Mouse (Mus musculus): ENCODE data around the gene Pelo. TPM values are rescaled to one million over a fixed set of nuclear protein-coding genes. Genes with fewer than 3 reads are reported as not detected.

Gene Pelo
- polyA plus RNA-seq, 1 experiment from 2014 or later = 6.4 TPM

GRCm38 (mm10) chr13:115101355-115102191, 11.6 kb upstream of the Pelo start, which contains the start of the genes Gm49395 and Itga1:
TSS of gene Gm49395 (minus strand) at chr13:115101921.
TSS of gene Itga1 (minus strand) at chr13:115101964.
- no peaks in the 10 kb centered on the region for H3K9me3 ChIP-seq (ENCODE audit: control insufficient read depth, low read length)
- H3K4me2 ChIP-seq (ENCODE audit: low read depth, low read length, severe bottlenecking) = peak within 1 kb of the TSS; percentile 91
- peaks cover 3% of the 10 kb centered on the region; the same call in 1 of the 2 replicates for H3K4me1 ChIP-seq (replicated peaks; ENCODE audit: control insufficient read depth, insufficient read depth, low read length)
- ATAC-seq (replicated peaks; ENCODE audit: low FRiP score) (peak; percentile 78), DNase-seq (ENCODE audit: low spot score) (peak; percentile 75)
- under 1% methylated on average over 39 of the region's 39 CpGs for whole genome bisulfite sequencing
- peaks cover 7% of the 10 kb centered on the region for H3K27me3 ChIP-seq (ENCODE audit: control insufficient read depth, insufficient read depth, low read length)
- H3K36me3 ChIP-seq (ENCODE audit: control insufficient read depth, insufficient read depth, low read length) = no peaks in the 10 kb centered on the region
- H3K27ac ChIP-seq (ENCODE audit: low read depth, low read length) = no peak within 1 kb of the TSS
- H3K9ac ChIP-seq (ENCODE audit: low read length) = peak within 1 kb of the TSS; percentile 60
- H3K4me3 ChIP-seq (ENCODE audit: low read depth, low read length) = peak within 1 kb of the TSS; percentile 47

- Histone ChIP-seq H3K36me3 (ENCODE audit: control insufficient read depth, insufficient read depth, low read length) (no peaks in the 10 kb centered on the region), H3K4me3 (ENCODE audit: low read depth, low read length) (peak overlapping the region; percentile 47), H3K9ac (ENCODE audit: low read length) (no peak overlapping the region), H3K27me3 (ENCODE audit: control insufficient read depth, insufficient read depth, low read length) (peaks cover 7% of the 10 kb centered on the region), H3K27ac (ENCODE audit: low read depth, low read length) (no peak overlapping the region), H3K4me1 (replicated peaks; ENCODE audit: control insufficient read depth, insufficient read depth, low read length) (peaks cover 3% of the 10 kb centered on the region; the same call in 1 of the 2 replicates), H3K4me2 (ENCODE audit: low read depth, low read length, severe bottlenecking) (peak overlapping the region; percentile 91), H3K9me3 (ENCODE audit: control insufficient read depth, low read length) (no peaks in the 10 kb centered on the region)
- DNase-seq (ENCODE audit: low spot score) = no peak
- WGBS = 19% methylated on average over 11 of the region's 11 CpGs
- ATAC-seq (replicated peaks; ENCODE audit: low FRiP score) = no peak
These were observed 10.6 kb upstream of the Pelo start for GRCm38 (mm10) chr13:115100381-115101177.

GRCm38 (mm10) chr13:115099381-115099780, 9.4 kb upstream of the Pelo start:
- H3K27me3 ChIP-seq (ENCODE audit: control insufficient read depth, insufficient read depth, low read length) = peaks cover 7% of the 10 kb centered on the region
- no peak overlapping the region for H3K9ac ChIP-seq (ENCODE audit: low read length)

GRCm38 (mm10) chr13:115098227-115098626, 8.2 kb upstream of the Pelo start:
- ATAC-seq (replicated peaks; ENCODE audit: low FRiP score) (no peak), DNase-seq (ENCODE audit: low spot score) (no peak)
- Histone ChIP-seq H3K9ac (ENCODE audit: low read length) (no peak overlapping the region), H3K4me1 (replicated peaks; ENCODE audit: control insufficient read depth, insufficient read depth, low read length) (peaks cover 3% of the 10 kb centered on the region; the same call in 1 of the 2 replicates), H3K9me3 (ENCODE audit: control insufficient read depth, low read length) (no peaks in the 10 kb centered on the region), H3K27ac (ENCODE audit: low read depth, low read length) (no peak overlapping the region), H3K4me2 (ENCODE audit: low read depth, low read length, severe bottlenecking) (no peak overlapping the region), H3K27me3 (ENCODE audit: control insufficient read depth, insufficient read depth, low read length) (peaks cover 7% of the 10 kb centered on the region), H3K4me3 (ENCODE audit: low read depth, low read length) (no peak overlapping the region), H3K36me3 (ENCODE audit: control insufficient read depth, insufficient read depth, low read length) (no peaks in the 10 kb centered on the region)
- WGBS = 82% methylated on average over 3 of the region's 3 CpGs

More at GRCm38 (mm10) chr13:115099381-115099780, 9.4 kb upstream of the Pelo start:
- H3K27ac ChIP-seq (ENCODE audit: low read depth, low read length) = no peak overlapping the region
- 86% methylated on average over 9 of the region's 9 CpGs for WGBS
- ATAC-seq (replicated peaks; ENCODE audit: low FRiP score) = no peak
- H3K9me3 ChIP-seq (ENCODE audit: control insufficient read depth, low read length) = no peaks in the 10 kb centered on the region
- H3K4me1 ChIP-seq (replicated peaks; ENCODE audit: control insufficient read depth, insufficient read depth, low read length) = peaks cover 3% of the 10 kb centered on the region; the same call in 1 of the 2 replicates
- H3K36me3 ChIP-seq (ENCODE audit: control insufficient read depth, insufficient read depth, low read length) = no peaks in the 10 kb centered on the region
- no peak for DNase-seq (ENCODE audit: low spot score)
- H3K4me3 ChIP-seq (ENCODE audit: low read depth, low read length) = no peak overlapping the region
- H3K4me2 ChIP-seq (ENCODE audit: low read depth, low read length, severe bottlenecking) = no peak overlapping the region

GRCm38 (mm10) chr13:115096965-115097364, 7.0 kb upstream of the Pelo start:
- ATAC-seq (replicated peaks; ENCODE audit: low FRiP score) (no peak), DNase-seq (ENCODE audit: low spot score) (no peak)
- Histone ChIP-seq H3K9ac (ENCODE audit: low read length) (no peak overlapping the region), H3K4me3 (ENCODE audit: low read depth, low read length) (no peak overlapping the region), H3K27me3 (ENCODE audit: control insufficient read depth, insufficient read depth, low read length) (peaks cover 7% of the 10 kb centered on the region), H3K9me3 (ENCODE audit: control insufficient read depth, low read length) (no peaks in the 10 kb centered on the region), H3K4me2 (ENCODE audit: low read depth, low read length, severe bottlenecking) (no peak overlapping the region), H3K4me1 (replicated peaks; ENCODE audit: control insufficient read depth, insufficient read depth, low read length) (peaks cover 3% of the 10 kb centered on the region; the same call in 1 of the 2 replicates), H3K27ac (ENCODE audit: low read depth, low read length) (no peak overlapping the region), H3K36me3 (ENCODE audit: control insufficient read depth, insufficient read depth, low read length) (no peaks in the 10 kb centered on the region)
- 61% methylated on average over 5 of the region's 5 CpGs for WGBS

- DNase-seq (ENCODE audit: low spot score) = no peak
- no peak overlapping the region for H3K4me2 ChIP-seq (ENCODE audit: low read depth, low read length, severe bottlenecking)
- 71% methylated on average over 2 of the region's 2 CpGs for WGBS
These were observed 6.2 kb upstream of the Pelo start for GRCm38 (mm10) chr13:115096216-115096615.

GRCm38 (mm10) chr13:115095392-115095791, 5.4 kb upstream of the Pelo start:
- Histone ChIP-seq H3K36me3 (ENCODE audit: control insufficient read depth, insufficient read depth, low read length) (no peaks in the 10 kb centered on the region), H3K4me1 (replicated peaks; ENCODE audit: control insufficient read depth, insufficient read depth, low read length) (no peaks in the 10 kb centered on the region), H3K9ac (ENCODE audit: low read length) (no peak overlapping the region), H3K4me3 (ENCODE audit: low read depth, low read length) (no peak overlapping the region), H3K4me2 (ENCODE audit: low read depth, low read length, severe bottlenecking) (no peak overlapping the region), H3K27ac (ENCODE audit: low read depth, low read length) (no peak overlapping the region), H3K27me3 (ENCODE audit: control insufficient read depth, insufficient read depth, low read length) (no peaks in the 10 kb centered on the region; the same call in 1 of the 2 replicates), H3K9me3 (ENCODE audit: control insufficient read depth, low read length) (no peaks in the 10 kb centered on the region)
- ATAC-seq (replicated peaks; ENCODE audit: low FRiP score) (no peak), DNase-seq (ENCODE audit: low spot score) (no peak)
- WGBS = 96% methylated on average over 2 of the region's 2 CpGs

More at GRCm38 (mm10) chr13:115096216-115096615, 6.2 kb upstream of the Pelo start:
- no peaks in the 10 kb centered on the region for H3K36me3 ChIP-seq (ENCODE audit: control insufficient read depth, insufficient read depth, low read length)
- H3K4me1 ChIP-seq (replicated peaks; ENCODE audit: control insufficient read depth, insufficient read depth, low read length) = peaks cover 1% of the 10 kb centered on the region; the same call in 1 of the 2 replicates
- no peaks in the 10 kb centered on the region for H3K9me3 ChIP-seq (ENCODE audit: control insufficient read depth, low read length)
- no peak for ATAC-seq (replicated peaks; ENCODE audit: low FRiP score)
- no peak overlapping the region for H3K4me3 ChIP-seq (ENCODE audit: low read depth, low read length)
- no peak overlapping the region for H3K9ac ChIP-seq (ENCODE audit: low read length)
- peaks cover 3% of the 10 kb centered on the region for H3K27me3 ChIP-seq (ENCODE audit: control insufficient read depth, insufficient read depth, low read length)
- no peak overlapping the region for H3K27ac ChIP-seq (ENCODE audit: low read depth, low read length)

GRCm38 (mm10) chr13:115091511-115091910, 1.5 kb upstream of the Pelo start:
- no peak for DNase-seq (ENCODE audit: low spot score)
- no peaks in the 10 kb centered on the region for H3K27me3 ChIP-seq (ENCODE audit: control insufficient read depth, insufficient read depth, low read length)
- no peaks in the 10 kb centered on the region; the same call in 1 of the 2 replicates for H3K9me3 ChIP-seq (ENCODE audit: control insufficient read depth, low read length)
- WGBS = 71% methylated on average over 3 of the region's 3 CpGs
- peaks cover 2% of the 10 kb centered on the region; the same call in 1 of the 2 replicates for H3K4me1 ChIP-seq (replicated peaks; ENCODE audit: control insufficient read depth, insufficient read depth, low read length)
- no peak overlapping the region for H3K9ac ChIP-seq (ENCODE audit: low read length)
- H3K4me3 ChIP-seq (ENCODE audit: low read depth, low read length) = no peak overlapping the region
- no peak for ATAC-seq (replicated peaks; ENCODE audit: low FRiP score)
- no peak overlapping the region for H3K4me2 ChIP-seq (ENCODE audit: low read depth, low read length, severe bottlenecking)
- peaks cover 4% of the 10 kb centered on the region; the same call in 1 of the 2 replicates for H3K36me3 ChIP-seq (ENCODE audit: control insufficient read depth, insufficient read depth, low read length)
- H3K27ac ChIP-seq (ENCODE audit: low read depth, low read length) = no peak overlapping the region
